Mouse (Mus musculus) CH12.LX (cell line): ENCODE results near the gene Ikzf4.

Source experiments
- CTCF ChIP-seq, 2 experiments: IDR thresholded peaks in 1 of 2; conservative IDR thresholded peaks in 1 of 2; 2 replicates each; pipeline ENCODE4 v1.5.1; 2011 to 2012; ENCODE audit warnings: low read depth in 2 of 2, low read length in 2 of 2, improper control_type of control experiment in 1 of 2, inconsistent platforms in 1 of 2, mild to moderate bottlenecking in 1 of 2, moderate library complexity in 1 of 2
- E2F4 ChIP-seq: IDR thresholded peaks from 2 replicates; pipeline ENCODE4 v1.6.1; 2011; ENCODE audit warnings: low read depth, low read length, improper control_type of control experiment; ENCODE audit not compliant: insufficient replicate concordance
- ELF1 ChIP-seq: IDR thresholded peaks from 2 replicates; pipeline ENCODE4 v1.6.1; 2014; ENCODE audit warnings: low read depth, mild to moderate bottlenecking, inconsistent platforms, low read length, improper control_type of control experiment
- MAFK ChIP-seq: IDR thresholded peaks from 2 replicates; pipeline ENCODE4 v1.6.1; 2011; ENCODE audit warnings: low read length, improper control_type of control experiment; ENCODE audit not compliant: insufficient replicate concordance
- MAZ ChIP-seq: IDR thresholded peaks from 2 replicates; pipeline ENCODE4 v1.6.1; 2012; ENCODE audit warnings: low read depth, mild to moderate bottlenecking, inconsistent platforms, low read length, improper control_type of control experiment, moderate library complexity
- NELFE ChIP-seq: IDR thresholded peaks from 2 replicates; pipeline ENCODE4 v1.6.1; 2011; ENCODE audit warnings: low read depth, low read length, improper control_type of control experiment
- POLR2A ChIP-seq: IDR thresholded peaks from 2 replicates; pipeline ENCODE4 v1.6.1; 2011; ENCODE audit warnings: low read depth, mild to moderate bottlenecking, improper control_type of control experiment, low read length
- POLR2AphosphoS2 ChIP-seq: IDR thresholded peaks from 2 replicates; pipeline ENCODE4 v1.6.1; 2011; ENCODE audit warnings: low read depth, low read length, improper control_type of control experiment
- RCOR1 ChIP-seq: conservative IDR thresholded peaks from 2 replicates; pipeline ENCODE4 v1.6.1; 2012; ENCODE audit warnings: low read depth, mild to moderate bottlenecking, inconsistent platforms, low read length, improper control_type of control experiment
- SIN3A ChIP-seq: IDR thresholded peaks from 2 replicates; pipeline ENCODE4 v1.6.1; 2012; ENCODE audit warnings: low read length, improper control_type of control experiment, inconsistent platforms
- TBP ChIP-seq: conservative IDR thresholded peaks from 2 replicates; pipeline ENCODE4 v1.6.1; 2011; ENCODE audit warnings: low read depth, low read length, improper control_type of control experiment
- UBTF ChIP-seq: IDR thresholded peaks from 2 replicates; pipeline ENCODE4 v1.6.1; 2012; ENCODE audit warnings: low read depth, mild to moderate bottlenecking, inconsistent platforms, low read length, improper control_type of control experiment, moderate library complexity
- USF2 ChIP-seq: conservative IDR thresholded peaks from 2 replicates; pipeline ENCODE4 v1.6.1; 2011; ENCODE audit warnings: low read depth, low read length, improper control_type of control experiment

GRCm38 (mm10) chr10:128625287-128625894 lies 20.4 kb downstream of the Ikzf4 start:
- TF ChIP-seq MAFK (no peak), CTCF (conservative IDR thresholded peaks at IDR 0.05 in 1 of 2, IDR thresholded peaks at IDR 0.05 in 1 of 2; ENCODE audit: low read depth in 2 of 2, low read length in 2 of 2) (no peak), SIN3A (no peak), POLR2AphosphoS2 (no peak; the same call in 1 of the 2 replicates), NELFE (peak; percentile 20; the same call in 1 of the 2 replicates), RCOR1 (peak; percentile 44; the same call in 1 of the 2 replicates), E2F4 (no peak), TBP (0 out of 2 replicates have a peak, but pooled peaks have one; percentile 18), POLR2A (peak; percentile 51), UBTF (no peak), ELF1 (no peak), USF2 (no peak), MAZ (0 out of 2 replicates have a peak, but pooled peaks have one; percentile 23)
